Mouse (Mus musculus) heart, adult 2 months (tissue): ENCODE measurements around the gene Bsn.

Experiments
- CTCF ChIP-seq: fragments of 200-600 bp; IDR thresholded peaks from 2 replicates; pipeline ENCODE4 v1.8.1; 2022; ENCODE audit warnings: antibody characterized with exemption, mild to moderate bottlenecking, moderate library complexity
- POLR2A ChIP-seq: fragments of 200-500 bp; IDR thresholded peaks from 2 replicates; pipeline ENCODE4 v1.6.1; 2011; ENCODE audit warnings: mild to moderate bottlenecking, low read depth, low read length, control low read depth; ENCODE audit not compliant: insufficient read depth

- TF ChIP-seq CTCF (no peak), POLR2A (no peak)
These were observed 77.4 kb downstream of the Bsn start for GRCm38 (mm10) chr9:108112719-108113340.
